Mouse (Mus musculus) gastrocnemius, postnatal 36 days (tissue): Measurements from ENCODE around the gene Hoxa7. TPM values are rescaled to one million over a fixed set of nuclear protein-coding genes. Genes with fewer than 3 reads are reported as not detected.
A peak's percentile ranks its signal among the peaks of the same experiment; 100 is the strongest.

ENCODE experiments used
- DNase-seq, 2 experiments: peaks; one replicate each; pipeline ENCODE4 v3.0.0; 2022
- intact Hi-C: fragments of 180-260 bp; cut with DNase I; formaldehyde crosslinking; loops from one replicate; pipeline ENCODE4 v1.15.1; 2025
- total RNA-seq, 2 experiments: library from RNA; stranded (reverse); gene quantifications; 2 replicates each; pipeline ENCODE4 v1.2.3; 2021

Hoxa7 gene
- total RNA-seq, 2 experiments from 2014 or later: 3.7 to 4.0 TPM

GRCm38 (mm10) chr6:52217459-52217768 lies 4.2 kb downstream of the Hoxa7 start:
- DNase-seq: peak; percentile 74 to 77
- intact Hi-C loops: loop anchor here (10.0 kb wide), 1 partner anchor 833 kb away; no protein-coding TSS in a partner anchor

- intact Hi-C loops: loop anchor here (10.0 kb wide), 1 partner anchor 832 kb away; no protein-coding TSS in a partner anchor
- DNase-seq: peak in 1 of 2 experiments; percentile 47
Measured at GRCm38 (mm10) chr6:52216691-52217458, 4.8 kb downstream of the Hoxa7 start.

GRCm38 (mm10) chr6:52215771-52216535 lies 5.7 kb downstream of the Hoxa7 start:
- intact Hi-C loops: loop anchor here (10.0 kb wide), 1 partner anchor 831 kb away; no protein-coding TSS in a partner anchor
- no peak for DNase-seq

GRCm38 (mm10) chr6:52215070-52215469 lies 6.6 kb downstream of the Hoxa7 start:
- no peak for DNase-seq
- intact Hi-C loops: loop anchor here (10.0 kb wide), 1 partner anchor 830 kb away; no protein-coding TSS in a partner anchor

GRCm38 (mm10) chr6:52214271-52214670 lies 7.4 kb downstream of the Hoxa7 start:
- intact Hi-C loops: loop anchor here (10.0 kb wide), 1 partner anchor 829 kb away; no protein-coding TSS in a partner anchor
- DNase-seq: no peak

- intact Hi-C loops: loop anchor here (10.0 kb wide), 1 partner anchor 829 kb away; no protein-coding TSS in a partner anchor
Measured at GRCm38 (mm10) chr6:52213119-52213986, 8.3 kb downstream of the Hoxa7 start, which contains the start of the genes Hoxa3 and Gm28308. Gene Hoxa3 (minus strand): TSS chr6:52213336. Gene Gm28308 (minus strand): TSS chr6:52213339.

GRCm38 (mm10) chr6:52212556-52213118 lies 9.0 kb downstream of the Hoxa7 start:
- peak in 1 of 2 experiments; percentile 41 for DNase-seq
- intact Hi-C loops: loop anchor here (10.0 kb wide), 1 partner anchor 828 kb away; no protein-coding TSS in a partner anchor

More at GRCm38 (mm10) chr6:52213119-52213986, 8.3 kb downstream of the Hoxa7 start, which contains the start of the genes Hoxa3 and Gm28308:
- peak; percentile 64 to 71 for DNase-seq

- intact Hi-C loops: loop anchor here (10.0 kb wide), 1 partner anchor 827 kb away; no protein-coding TSS in a partner anchor
- peak in 1 of 2 experiments; percentile 32 for DNase-seq
Measured at GRCm38 (mm10) chr6:52211961-52212360, 9.7 kb downstream of the Hoxa7 start.

GRCm38 (mm10) chr6:52211170-52211935 lies 10.3 kb downstream of the Hoxa7 start:
- intact Hi-C loops: loop anchor here (10.0 kb wide), 1 partner anchor 827 kb away; no protein-coding TSS in a partner anchor
- DNase-seq: peak; percentile 63 to 73

- intact Hi-C loops: loop anchor here (5.0 to 10.0 kb wide), 3 partner anchors 47 to 825 kb away; partner anchors contain the start of gene Hoxa2
Measured at GRCm38 (mm10) chr6:52209685-52210046, 12.0 kb downstream of the Hoxa7 start.

GRCm38 (mm10) chr6:52208868-52209684 lies 12.6 kb downstream of the Hoxa7 start:
- DNase-seq: no peak
- intact Hi-C loops: loop anchor here (5.0 kb wide), 2 partner anchors 47 to 337 kb away; partner anchors contain the start of gene Hoxa2

More at GRCm38 (mm10) chr6:52209685-52210046, 12.0 kb downstream of the Hoxa7 start:
- no peak for DNase-seq

- intact Hi-C loops: loop anchor here (5.0 kb wide), 2 partner anchors 46 to 336 kb away; partner anchors contain the start of gene Hoxa2
- DNase-seq: peak; percentile 36 to 40
Measured at GRCm38 (mm10) chr6:52208072-52208867, 13.4 kb downstream of the Hoxa7 start, which contains the start of gene Hoxa6. Gene Hoxa6 (minus strand): TSS chr6:52208722.

- DNase-seq: no peak
- intact Hi-C loops: loop anchor here (5.0 kb wide), 2 partner anchors 45 to 335 kb away; partner anchors contain the start of gene Hoxa2
Measured at GRCm38 (mm10) chr6:52207684-52207976, 14.0 kb downstream of the Hoxa7 start.

GRCm38 (mm10) chr6:52206882-52207683 lies 14.6 kb downstream of the Hoxa7 start:
- DNase-seq: no peak
- intact Hi-C loops: loop anchor here (5.0 kb wide), 2 partner anchors 45 to 335 kb away; partner anchors contain the start of gene Hoxa2
